Mouse (Mus musculus): ENCODE results near the gene Rps8. TPM values are rescaled to one million over a fixed set of nuclear protein-coding genes. Genes with fewer than 3 reads are reported as not detected.
A peak's percentile ranks its signal among the peaks of the same experiment; 100 is the strongest.

Gene Rps8
- total RNA-seq, 2 experiments from 2014 or later: 448 to 449 TPM

DNA sequence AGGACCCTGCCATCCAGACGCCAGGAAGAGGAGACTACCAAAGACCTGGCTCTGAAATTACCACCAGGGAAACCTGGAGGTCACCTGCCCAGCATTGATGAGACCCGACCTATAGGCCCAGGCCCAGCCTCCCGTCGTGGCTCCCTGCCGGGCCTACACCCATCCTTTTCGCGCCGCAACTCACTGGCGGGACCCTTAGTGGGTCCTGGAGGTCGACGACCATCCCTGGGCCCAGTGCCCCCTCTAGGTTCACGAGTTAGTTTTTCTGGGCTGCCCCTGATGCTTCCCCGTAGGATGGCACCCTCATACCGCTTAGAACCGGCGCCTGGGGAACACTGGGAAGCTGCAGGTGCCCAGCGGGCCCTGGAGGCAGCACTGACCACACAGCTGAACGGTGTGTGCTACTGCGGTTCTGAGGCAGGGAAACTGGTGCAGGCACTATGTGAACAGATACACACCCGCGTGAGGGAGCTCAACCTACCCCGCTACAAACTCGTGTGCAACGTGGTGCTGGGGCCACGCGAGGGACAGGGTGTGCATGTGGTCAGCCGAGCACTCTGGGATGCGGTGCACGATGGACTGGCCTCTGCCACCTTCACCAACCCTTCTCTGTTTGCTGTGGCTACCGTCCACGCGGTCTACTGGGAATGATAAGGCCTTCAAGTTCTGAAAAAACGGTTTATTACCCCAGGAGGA is 27.9 kb downstream of the Rps8 start:
- no peak for DNase-seq (ENCODE audit: low spot score in 2 of 2)
- intact Hi-C loops (cut with DNase I): no loop called here

DNA sequence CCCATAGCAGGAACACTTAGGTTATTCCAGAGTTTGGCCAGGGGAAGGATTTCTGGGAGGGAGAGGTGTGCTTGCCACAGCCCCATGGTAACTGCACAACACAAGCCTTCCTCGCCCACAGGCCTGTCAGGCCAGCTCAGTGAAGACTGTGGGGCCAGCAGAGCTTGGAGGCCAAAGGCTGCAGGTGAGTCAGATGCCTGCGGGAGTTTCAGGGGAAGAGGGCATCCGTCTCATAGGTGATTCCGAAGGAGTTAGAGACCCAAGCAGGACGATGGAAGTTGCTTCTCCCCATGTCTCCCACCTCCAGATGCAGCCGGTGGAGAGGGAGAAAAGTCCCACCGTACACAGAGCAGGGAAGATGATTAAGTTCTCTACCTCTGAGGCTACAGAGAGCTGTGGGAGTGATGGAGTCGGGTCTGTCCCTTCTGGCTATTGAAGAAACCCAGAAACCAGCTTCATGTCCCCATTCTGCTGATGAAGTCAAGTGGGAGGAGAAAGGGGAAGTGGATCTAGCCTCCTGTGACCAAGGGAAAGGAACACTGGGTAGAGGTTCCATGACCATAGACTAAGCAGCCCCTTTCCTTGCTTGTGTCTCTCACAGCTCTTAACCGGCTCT is 29.3 kb downstream of the Rps8 start, which contains the start of gene Tctex1d4:
Gene Tctex1d4, plus strand, starts transcription at position 120 of the 616 bp plus-strand sequence.
- DNase-seq (ENCODE audit: low spot score in 2 of 2): no peak
- intact Hi-C loops (cut with DNase I): no loop called here

DNA sequence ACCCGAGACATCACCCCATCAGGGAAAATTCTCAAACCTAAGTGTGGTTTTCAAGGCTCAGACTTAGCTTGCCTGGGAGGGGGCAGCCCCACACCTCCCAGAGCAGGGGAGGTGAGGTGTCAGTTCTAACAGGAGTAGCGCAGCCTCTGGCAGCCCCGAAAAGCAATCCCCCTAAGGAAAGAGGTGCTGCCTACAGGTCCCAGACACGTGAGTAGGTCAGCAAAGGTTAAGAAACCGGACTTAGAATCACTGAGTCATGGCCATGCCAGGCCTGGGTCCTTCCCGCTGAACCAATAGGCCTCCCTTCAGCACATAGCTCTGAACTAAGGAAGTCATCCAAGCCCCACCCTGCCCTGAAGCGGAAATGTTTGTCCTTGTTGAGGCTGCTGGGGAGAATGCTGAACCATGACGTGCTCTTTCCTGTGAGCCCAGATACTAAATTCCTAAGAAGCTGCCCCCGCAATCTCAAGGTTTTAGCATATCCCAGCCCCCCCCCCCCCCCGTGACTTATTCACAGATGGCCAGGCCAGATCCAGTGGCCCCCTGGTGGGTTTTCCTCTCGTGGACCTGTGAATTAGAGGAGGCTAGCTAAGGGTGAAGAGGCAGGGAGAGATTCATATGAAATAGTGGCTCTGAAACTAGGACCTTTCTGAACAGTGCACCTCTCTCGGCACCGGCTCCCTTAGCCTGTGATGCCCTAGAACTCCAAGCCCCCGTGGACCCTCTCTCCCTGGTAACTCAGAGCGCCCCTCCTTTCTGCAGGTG is 30.0 kb downstream of the Rps8 start:
- intact Hi-C loops (cut with DNase I): no loop called here
- peak; percentile 44 to 69 for DNase-seq (ENCODE audit: low spot score in 2 of 2)

DNA sequence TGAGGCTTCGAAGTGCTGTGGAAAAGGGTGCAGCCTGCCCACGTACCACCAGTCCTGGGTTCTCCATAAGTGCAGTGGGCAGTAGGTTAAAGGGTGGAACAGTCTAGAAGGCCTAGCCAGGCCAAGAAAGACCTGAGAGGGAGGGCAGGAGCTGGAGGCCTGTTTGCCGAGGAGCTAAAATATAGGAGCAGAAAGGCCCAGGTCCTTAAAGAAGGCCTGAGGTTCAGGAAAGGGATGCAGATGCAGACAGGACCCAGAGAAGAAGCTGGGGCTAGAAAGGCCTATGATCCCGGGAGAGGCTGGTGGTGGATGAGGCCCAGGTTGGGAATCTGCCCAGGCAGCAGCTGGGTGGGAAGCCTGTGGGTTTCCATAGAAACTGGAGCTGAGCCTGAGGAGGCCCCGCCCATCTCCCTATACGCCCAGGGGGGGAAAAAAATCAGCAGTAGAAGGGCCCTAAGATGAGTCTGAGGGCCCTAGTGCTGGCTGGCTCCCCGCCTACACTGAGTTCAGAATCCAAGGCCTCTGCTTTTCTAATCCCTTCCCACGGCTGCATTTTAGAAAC is 30.6 kb downstream of the Rps8 start, which contains the start of gene Btbd19:
Gene Btbd19, minus strand, starts transcription at position 378 of the 562 bp plus-strand sequence.
- intact Hi-C loops (cut with DNase I): no loop called here
- DNase-seq (ENCODE audit: low spot score in 2 of 2): peak; percentile 78 to 84

DNA sequence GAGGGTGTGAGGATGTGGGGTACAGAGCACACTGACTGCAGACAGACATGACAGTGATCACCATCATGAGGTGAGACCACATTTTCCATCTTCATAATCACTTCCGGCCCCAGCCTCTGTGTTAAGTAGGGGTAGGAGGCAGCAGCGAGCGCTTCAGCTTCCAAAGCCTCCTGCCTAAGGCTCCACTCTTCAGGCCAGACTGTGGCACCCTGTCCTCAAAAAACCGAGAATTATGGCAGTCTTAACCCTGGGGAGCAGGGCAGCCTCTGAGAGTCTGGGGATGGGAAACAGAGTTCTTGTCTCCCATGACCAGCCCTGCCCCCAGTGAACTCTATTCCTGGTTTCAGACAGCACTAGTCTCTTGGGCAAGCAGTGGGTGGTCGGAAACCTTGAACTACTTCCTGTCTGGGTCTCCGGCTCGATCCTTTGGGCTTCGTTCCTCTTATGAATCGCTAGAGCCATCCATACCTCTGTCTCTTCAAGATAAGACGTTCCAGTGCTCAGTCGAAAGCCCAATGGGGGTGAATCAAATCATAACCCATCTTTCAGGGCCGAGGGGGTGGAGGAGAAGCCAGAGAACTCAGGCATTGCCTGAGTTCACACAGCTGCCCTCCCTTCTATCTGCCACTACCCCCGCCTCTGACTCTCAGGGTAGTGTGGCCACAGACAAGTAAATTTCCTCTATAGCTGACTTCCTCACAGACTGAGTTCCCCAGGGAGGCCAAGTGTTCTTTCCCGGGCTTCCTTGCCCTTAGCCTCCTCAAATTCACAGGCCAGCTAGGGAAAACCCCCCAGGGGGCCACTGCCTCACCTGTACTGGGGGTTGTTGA is 31.3 kb downstream of the Rps8 start:
- DNase-seq (ENCODE audit: low spot score in 2 of 2): peak; percentile 40 to 58

DNA sequence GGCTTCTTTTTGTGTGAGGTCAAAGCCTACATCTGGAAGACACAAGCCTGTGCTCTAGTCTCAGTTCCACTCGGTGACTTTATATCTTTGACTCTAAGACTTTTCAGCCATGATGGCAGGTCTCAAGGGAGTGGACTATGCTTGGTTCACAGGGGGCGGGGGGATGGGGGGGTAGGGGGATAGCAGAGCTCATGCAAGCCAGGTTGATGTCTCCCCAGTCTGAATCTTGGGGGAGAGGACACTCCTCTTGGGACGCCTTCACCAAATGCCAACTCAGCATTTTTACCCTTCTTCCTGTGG is 31.9 kb downstream of the Rps8 start:
- no peak for DNase-seq (ENCODE audit: low spot score in 2 of 2)
- intact Hi-C loops (cut with DNase I): no loop called here

More for the DNA sequence above, 31.3 kb downstream of the Rps8 start:
- intact Hi-C loops (cut with DNase I): no loop called here

DNA sequence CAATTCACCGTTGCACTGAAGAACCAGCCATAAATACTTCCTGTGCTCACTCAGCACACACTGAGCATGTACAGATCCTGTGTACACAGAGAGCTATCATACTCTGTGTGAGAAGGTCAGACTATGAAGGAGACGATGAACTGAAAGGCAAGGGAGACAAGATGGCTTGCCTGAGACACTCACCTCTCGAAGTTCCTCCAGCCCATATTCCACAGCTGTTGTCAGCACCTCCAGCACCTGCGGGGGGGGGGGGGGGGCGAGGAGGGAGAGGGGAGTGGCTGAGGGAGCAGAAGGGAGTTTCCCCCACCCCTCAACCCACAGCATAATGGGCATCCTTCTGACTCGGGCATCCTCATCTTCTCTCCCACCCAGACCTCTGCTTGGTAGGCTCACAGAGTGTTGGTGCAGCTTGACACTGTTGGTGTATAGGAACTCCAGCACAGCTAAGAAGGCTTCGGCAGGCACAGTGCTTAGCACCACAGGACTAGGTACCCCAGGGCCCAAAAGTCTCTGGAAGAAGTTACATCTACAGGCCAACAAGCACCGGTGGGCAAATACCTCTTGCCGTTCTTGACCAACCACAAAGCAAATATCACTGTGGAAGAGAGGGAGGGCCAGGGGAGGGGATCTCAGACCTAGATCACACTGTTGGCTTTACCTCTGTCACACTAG is 32.4 kb downstream of the Rps8 start:
- DNase-seq (ENCODE audit: low spot score in 2 of 2): no peak
- intact Hi-C loops (cut with DNase I): no loop called here

DNA sequence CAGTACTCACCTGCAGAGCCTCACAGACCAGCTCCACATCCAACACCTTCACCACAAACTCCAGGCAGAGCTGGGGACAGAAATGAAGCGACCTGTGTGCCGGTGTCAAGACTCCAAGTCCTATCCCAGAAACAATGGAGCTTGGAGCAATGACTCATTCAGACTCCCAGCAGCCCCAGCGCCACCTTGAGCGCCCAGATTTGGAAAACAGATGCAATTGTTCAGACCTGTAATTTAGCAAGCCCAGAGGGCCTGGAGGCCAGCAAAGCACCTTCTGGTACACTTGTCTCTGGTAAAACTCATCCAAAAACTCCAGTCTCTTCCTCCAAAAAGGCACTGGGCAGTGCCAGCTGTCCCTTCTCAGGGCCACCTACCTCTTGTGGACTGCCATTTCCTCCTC is 33.8 kb downstream of the Rps8 start:
- no peak for DNase-seq (ENCODE audit: low spot score in 2 of 2)
- intact Hi-C loops (cut with DNase I): no loop called here

DNA sequence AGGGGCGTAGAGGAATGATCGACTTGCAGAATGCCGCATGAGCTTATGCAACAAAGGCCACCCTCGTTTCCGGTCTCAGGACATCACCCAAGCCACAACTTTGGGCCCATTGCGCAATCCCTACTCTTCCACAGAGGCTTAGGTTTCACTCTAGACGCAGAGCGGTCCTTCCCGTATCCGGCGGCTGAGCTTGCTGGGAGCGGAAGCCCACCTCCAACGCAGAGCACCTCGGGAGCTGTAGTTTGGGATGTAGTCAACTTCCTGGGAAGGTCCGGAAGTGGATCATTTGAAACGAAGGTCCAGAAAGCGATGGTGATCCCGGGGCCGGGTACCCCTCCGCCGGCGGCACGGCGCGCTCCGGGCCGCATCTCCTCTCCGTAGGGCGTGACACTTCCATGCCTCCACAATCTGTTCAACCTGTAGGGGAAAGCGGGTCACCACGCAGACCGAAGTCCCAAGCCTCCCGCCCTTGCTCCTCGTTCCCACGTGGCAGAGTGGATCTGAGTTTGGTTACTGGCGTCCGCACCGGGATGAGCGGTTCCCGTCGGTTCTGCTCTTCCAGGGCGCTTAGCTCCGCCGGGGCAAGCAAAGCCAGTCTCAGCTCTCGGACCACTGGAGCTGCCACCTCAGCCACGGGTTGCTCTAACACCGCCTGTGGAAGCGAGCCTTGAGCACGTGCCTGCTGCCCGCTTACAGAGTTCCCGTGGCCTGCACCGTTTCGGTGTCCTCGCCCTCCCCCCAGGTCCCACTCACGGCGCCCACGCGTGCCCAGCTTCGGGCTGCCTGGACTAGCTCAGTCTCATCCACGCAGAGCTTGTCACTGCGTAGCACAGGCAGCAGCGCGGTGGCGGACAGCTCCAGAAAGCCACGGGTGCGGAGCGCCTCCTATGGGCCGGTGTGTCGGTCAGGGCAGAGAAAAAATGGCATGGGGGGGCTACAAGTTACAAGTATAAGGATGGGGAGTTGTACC is 35.3 kb downstream of the Rps8 start:
- DNase-seq (ENCODE audit: low spot score in 2 of 2): peak; percentile 93 to 97
- intact Hi-C loops (cut with DNase I): loop anchor here (2.0 kb wide), 1 partner anchor 126 kb away; the partner anchor contains the start of genes Hectd3 and Urod

DNA sequence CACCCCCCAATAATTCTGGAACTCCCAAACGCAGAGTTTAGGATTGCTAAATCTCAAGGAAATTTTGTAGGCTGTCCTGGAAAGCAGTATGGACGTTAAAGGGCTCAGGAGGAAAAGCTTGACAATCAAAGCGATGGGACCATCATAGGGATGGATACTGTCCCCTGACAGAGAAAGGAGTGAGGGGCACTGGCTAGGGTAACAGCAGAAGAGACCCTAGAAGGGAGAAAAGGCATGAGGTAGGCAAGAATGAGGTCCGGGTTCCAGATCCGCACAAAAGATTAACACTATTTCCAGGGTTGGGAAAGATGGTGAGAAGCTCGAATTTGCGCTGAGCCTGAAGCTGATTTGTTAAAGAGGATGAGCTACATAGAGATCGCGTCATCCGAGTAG is 36.0 kb downstream of the Rps8 start:
- no peak for DNase-seq (ENCODE audit: low spot score in 2 of 2)
- intact Hi-C loops (cut with DNase I): loop anchor here (2.0 kb wide), 1 partner anchor 125 kb away; the partner anchor contains the start of genes Hectd3 and Urod

DNA sequence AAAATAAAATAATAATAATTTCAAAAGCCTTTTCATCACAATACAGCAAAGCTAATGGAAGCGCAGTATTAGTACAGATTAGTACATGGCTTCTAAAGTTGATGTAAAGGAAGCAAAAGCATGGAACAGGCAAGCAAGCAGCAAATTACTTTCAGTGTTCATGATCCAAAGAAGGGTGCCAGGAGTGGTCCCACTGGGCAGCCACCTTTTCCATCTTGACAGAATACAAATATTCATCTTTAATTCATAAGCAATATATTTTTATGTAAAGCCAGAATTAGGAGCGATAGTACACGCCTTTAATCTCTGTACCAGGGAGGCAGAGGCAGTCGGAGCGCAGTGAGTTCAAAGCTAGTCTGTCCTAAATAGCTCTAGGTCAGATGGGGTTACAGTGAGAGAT is 36.4 kb downstream of the Rps8 start:
- DNase-seq (ENCODE audit: low spot score in 2 of 2): no peak
- intact Hi-C loops (cut with DNase I): loop anchor here (2.0 kb wide), 1 partner anchor 125 kb away; the partner anchor contains the start of genes Hectd3 and Urod

DNA sequence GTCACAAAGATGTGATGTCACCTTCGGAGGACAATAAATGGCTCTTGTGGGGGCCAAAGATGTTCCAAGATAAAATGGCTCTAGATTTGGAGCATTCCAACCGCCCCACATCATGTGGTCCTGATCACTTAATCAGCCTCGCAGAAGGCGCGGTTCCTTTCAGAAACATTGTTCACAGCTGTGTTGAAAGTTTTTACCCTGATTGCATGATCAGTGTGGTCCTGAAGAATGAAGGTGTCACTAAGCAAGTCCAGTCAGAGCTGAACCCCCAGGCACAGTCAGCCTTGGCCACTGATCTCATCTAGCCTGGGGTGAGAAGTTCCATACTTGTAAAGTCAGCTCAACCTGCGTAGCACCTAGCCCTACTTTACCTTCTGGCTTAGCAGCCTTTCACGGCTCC is 38.1 kb downstream of the Rps8 start:
- intact Hi-C loops (cut with DNase I): no loop called here
- no peak for DNase-seq (ENCODE audit: low spot score in 2 of 2)

DNA sequence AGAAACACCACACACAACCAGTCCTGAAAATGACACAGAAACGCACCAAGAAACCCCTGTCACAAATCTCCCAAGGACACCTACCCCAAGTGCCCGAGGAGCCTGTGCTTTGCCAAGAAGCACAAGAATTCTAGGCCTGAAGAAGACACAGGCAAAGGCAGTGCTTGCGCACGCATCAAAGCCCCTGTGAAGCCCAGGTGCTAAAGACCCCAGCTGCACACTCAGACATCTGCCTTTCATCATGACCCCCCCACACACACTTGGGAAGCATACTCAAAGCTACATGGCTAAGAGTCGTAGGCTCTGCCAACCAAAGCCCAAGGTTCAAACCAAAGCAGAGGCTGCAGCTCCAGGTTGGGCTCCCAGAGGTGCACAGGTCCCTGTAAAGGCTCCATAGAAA is 40.5 kb downstream of the Rps8 start:
- intact Hi-C loops (cut with DNase I): no loop called here
- DNase-seq (ENCODE audit: low spot score in 2 of 2): no peak

DNA sequence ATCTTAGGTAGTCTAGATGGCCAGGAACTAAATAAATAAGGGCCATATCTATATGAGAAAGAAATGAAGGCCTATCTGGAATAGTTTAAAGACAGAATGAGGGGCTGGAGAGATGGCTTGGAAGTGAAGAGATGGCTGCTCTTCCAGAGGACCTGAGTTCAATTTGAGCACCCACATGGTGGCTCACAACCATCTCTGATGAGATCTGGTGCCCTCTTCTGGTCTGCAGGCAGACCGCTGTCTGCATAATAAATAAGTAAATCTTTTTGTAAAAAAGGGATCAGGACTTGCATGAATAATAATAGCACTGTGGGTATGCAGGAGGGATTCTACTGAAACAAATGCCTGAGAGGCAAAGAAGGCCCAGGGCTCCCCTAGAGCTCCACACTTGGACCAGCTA is 42.8 kb downstream of the Rps8 start:
- intact Hi-C loops (cut with DNase I): no loop called here

DNA sequence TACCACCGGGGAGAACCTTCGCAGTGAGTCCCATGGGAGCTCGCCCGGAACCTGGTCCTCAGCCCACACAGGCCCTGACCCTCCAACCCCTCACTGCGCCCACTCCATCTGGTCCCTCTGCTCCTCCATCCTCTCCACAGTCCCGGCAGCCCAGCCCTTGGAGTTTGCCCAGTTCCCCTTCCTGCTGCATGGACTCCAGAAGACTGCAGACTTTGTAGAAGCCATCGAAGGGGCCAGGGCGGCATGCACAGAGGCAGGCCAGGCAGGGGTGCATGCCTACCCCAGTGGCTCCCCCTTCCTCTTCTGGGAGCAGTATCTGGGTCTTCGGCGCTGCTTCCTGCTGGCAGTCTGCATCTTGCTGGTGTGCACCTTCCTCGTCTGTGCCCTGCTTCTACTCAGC is 45.1 kb downstream of the Rps8 start:
- intact Hi-C loops (cut with DNase I): no loop called here
- no peak for DNase-seq (ENCODE audit: low spot score in 2 of 2)

More for the DNA sequence above, 42.8 kb downstream of the Rps8 start:
- no peak for DNase-seq (ENCODE audit: low spot score in 2 of 2)

DNA sequence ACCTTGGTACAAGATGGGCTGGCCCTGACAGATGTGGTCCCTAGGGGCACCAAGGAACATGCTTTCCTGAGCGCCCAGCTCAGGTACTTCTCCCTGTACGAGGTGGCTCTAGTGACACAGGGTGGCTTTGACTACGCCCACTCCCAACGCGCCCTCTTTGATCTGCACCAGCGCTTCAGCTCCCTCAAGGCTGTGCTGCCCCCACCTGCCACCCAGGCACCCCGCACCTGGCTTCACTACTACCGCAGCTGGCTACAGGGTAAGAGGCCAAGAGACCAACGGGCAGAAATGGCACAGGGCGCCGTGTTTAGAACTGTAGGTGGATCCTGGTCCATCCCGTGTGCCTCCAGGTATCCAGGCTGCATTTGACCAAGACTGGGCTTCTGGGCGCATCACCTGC is 45.8 kb downstream of the Rps8 start:
- intact Hi-C loops (cut with DNase I): no loop called here
- no peak for DNase-seq (ENCODE audit: low spot score in 2 of 2)

DNA sequence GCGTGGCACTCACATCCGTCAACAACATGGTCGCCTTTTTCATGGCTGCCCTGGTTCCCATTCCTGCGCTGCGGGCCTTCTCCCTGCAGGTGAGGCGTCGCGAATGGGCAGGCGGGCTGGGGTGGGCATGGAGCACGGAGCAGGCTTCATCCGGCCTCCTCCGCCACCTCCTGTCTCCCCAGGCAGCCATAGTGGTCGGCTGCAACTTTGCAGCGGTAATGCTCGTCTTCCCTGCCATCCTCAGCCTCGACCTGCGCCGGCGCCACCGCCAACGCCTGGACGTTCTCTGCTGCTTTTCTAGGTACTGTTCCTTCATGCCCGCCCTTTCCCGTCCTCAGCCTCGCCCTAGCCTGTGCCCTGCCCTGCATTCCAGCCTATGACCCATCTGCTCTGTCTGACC is 46.7 kb downstream of the Rps8 start:
- intact Hi-C loops (cut with DNase I): no loop called here
- no peak for DNase-seq (ENCODE audit: low spot score in 2 of 2)

DNA sequence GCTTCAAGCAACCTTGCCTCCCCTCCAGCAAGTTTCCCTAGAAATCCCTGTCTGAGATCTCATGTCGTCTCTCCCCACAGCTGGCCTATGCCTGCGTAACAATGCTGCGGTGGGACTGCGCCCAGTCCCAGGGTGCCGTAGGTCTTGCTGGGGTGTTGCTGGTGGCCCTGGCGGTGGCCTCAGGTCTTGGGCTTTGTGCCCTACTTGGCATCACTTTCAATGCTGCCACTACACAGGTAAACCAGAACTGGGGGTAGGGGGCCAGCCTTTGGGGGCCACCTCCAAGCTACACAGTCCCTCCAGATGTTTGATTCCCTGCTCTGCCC is 47.6 kb downstream of the Rps8 start:
- intact Hi-C loops (cut with DNase I): no loop called here

More for the DNA sequence above, 47.6 kb downstream of the Rps8 start:
- DNase-seq (ENCODE audit: low spot score in 2 of 2): no peak

All from left cerebral cortex, postnatal 14 days (tissue).